Mouse (Mus musculus) megakaryocyte progenitor cell, adult 5-6 weeks (primary cell): ENCODE measurements at regions not wholly inside any gene's neighbourhood (a gene's known extent, or its start where the extent isn't known, plus 50 kb on each side); places are given as distances from the start of the nearest gene placed in this dataset.

Experiments
- ATAC-seq: replicated peaks from 2 replicates; pipeline ENCODE4 v1.8.0; 2016; ENCODE audit warnings: mild to moderate bottlenecking, moderate TSS enrichment, inconsistent platforms; ENCODE audit not compliant: poor library complexity

- ATAC-seq: no peak
These were observed 220.0 kb upstream of the Gm9767 start for GRCm38 (mm10) chr10:25857954-25858616.

GRCm38 (mm10) chr10:25844348-25844747 lies 233.7 kb upstream of the Gm9767 start:
- ATAC-seq: no peak

GRCm38 (mm10) chr10:25829275-25829674 lies 248.8 kb upstream of the Gm9767 start:
- ATAC-seq: no peak

- no peak for ATAC-seq
These were observed 268.2 kb upstream of the Smlr1 start for GRCm38 (mm10) chr10:25804223-25804622.

GRCm38 (mm10) chr10:25801499-25801898 lies 265.4 kb upstream of the Smlr1 start:
- no peak for ATAC-seq

- ATAC-seq: no peak
These were observed 262.8 kb upstream of the Smlr1 start for GRCm38 (mm10) chr10:25798881-25799280.

- no peak for ATAC-seq
These were observed 254.3 kb upstream of the Smlr1 start for GRCm38 (mm10) chr10:25790363-25790821.

- no peak for ATAC-seq
These were observed 252.6 kb upstream of the Smlr1 start for GRCm38 (mm10) chr10:25788660-25789059.

- no peak for ATAC-seq
These were observed 251.9 kb upstream of the Smlr1 start for GRCm38 (mm10) chr10:25788004-25788403.

GRCm38 (mm10) chr10:25783861-25784260 lies 247.8 kb upstream of the Smlr1 start:
- no peak for ATAC-seq

- no peak for ATAC-seq
These were observed 243.4 kb upstream of the Smlr1 start for GRCm38 (mm10) chr10:25779476-25779875.

- no peak for ATAC-seq
These were observed 241.7 kb upstream of the Smlr1 start for GRCm38 (mm10) chr10:25777717-25778116.

GRCm38 (mm10) chr10:25776697-25777096 lies 240.6 kb upstream of the Smlr1 start:
- no peak for ATAC-seq

- ATAC-seq: no peak
These were observed 234.0 kb upstream of the Smlr1 start for GRCm38 (mm10) chr10:25770051-25770450.

GRCm38 (mm10) chr10:25768456-25768855 lies 232.4 kb upstream of the Smlr1 start:
- no peak for ATAC-seq

- no peak for ATAC-seq
These were observed 218.2 kb upstream of the Smlr1 start for GRCm38 (mm10) chr10:25754300-25754699.

GRCm38 (mm10) chr10:25742678-25743077 lies 206.6 kb upstream of the Smlr1 start:
- ATAC-seq: no peak

GRCm38 (mm10) chr10:25740956-25741355 lies 204.9 kb upstream of the Smlr1 start:
- ATAC-seq: no peak

- no peak for ATAC-seq
These were observed 194.4 kb upstream of the Smlr1 start for GRCm38 (mm10) chr10:25730470-25730869.

GRCm38 (mm10) chr10:25723966-25724365 lies 187.9 kb upstream of the Smlr1 start:
- no peak for ATAC-seq

GRCm38 (mm10) chr10:25715747-25716146 lies 179.7 kb upstream of the Smlr1 start:
- no peak for ATAC-seq

GRCm38 (mm10) chr10:25714636-25715035 lies 178.6 kb upstream of the Smlr1 start:
- no peak for ATAC-seq

GRCm38 (mm10) chr10:25714041-25714440 lies 178.0 kb upstream of the Smlr1 start:
- ATAC-seq: no peak
